Mouse (Mus musculus) R1 (cell line): ENCODE measurements at regions not wholly inside any gene's neighbourhood (a gene's known extent, or its start where the extent isn't known, plus 50 kb on each side); places are given as distances from the start of the nearest gene placed in this dataset.
A peak's percentile ranks its signal among the peaks of the same experiment; 100 is the strongest.

Experiments used
- DNase-seq: peaks from one replicate; pipeline ENCODE4 v3.0.0-alpha.2; 2018; ENCODE audit warnings: low read depth, low spot score

GRCm38 (mm10) chr15:67467404-67468345 is 967.0 kb upstream of the Lrrc6 start:
- no peak for DNase-seq

DNA sequence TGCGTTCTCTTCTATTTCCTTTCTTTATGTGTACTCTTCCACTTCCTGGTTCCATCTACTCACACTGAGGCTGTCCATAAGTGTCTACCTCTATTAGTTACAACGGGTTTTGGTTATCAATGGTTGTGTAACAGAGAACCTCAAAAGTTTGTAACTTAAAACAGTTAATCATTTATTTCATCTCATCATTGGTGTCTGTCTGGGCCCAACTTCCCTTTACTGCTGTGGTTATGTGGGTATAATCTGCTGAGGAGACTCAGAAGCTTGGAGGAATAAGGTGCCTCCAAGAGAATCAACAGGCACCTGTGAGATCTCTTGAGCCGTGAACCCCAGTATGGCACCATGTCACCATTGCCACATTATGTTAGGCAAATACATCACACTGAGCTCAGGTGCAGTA is 962.2 kb upstream of the Lrrc6 start:
- no peak for DNase-seq

GRCm38 (mm10) chr15:67460384-67460783 is 959.7 kb upstream of the Lrrc6 start:
- DNase-seq, result no peak

- DNase-seq, result peak; percentile 59
Observed at GRCm38 (mm10) chr15:67434284-67434683, 933.6 kb upstream of the Lrrc6 start.

DNA sequence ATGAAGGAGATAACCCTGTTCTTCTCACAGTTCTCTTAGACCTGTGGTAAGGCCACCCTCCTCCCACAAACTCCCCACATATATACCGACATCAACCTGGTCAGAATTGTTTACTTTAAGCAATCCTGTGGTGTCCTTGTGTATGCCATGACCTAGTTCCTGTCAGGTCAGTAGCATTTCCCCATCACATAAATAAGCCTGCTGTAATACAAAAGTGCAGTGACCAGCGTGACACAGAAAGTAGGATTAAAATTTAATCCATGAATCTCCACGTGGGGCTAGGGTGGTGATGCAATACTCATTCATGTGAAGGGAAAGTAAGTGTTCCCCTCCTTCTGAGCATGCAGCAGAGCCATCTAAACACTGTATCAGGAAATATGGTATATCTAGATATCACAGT is 923.2 kb upstream of the Lrrc6 start:
- no peak for DNase-seq

DNA sequence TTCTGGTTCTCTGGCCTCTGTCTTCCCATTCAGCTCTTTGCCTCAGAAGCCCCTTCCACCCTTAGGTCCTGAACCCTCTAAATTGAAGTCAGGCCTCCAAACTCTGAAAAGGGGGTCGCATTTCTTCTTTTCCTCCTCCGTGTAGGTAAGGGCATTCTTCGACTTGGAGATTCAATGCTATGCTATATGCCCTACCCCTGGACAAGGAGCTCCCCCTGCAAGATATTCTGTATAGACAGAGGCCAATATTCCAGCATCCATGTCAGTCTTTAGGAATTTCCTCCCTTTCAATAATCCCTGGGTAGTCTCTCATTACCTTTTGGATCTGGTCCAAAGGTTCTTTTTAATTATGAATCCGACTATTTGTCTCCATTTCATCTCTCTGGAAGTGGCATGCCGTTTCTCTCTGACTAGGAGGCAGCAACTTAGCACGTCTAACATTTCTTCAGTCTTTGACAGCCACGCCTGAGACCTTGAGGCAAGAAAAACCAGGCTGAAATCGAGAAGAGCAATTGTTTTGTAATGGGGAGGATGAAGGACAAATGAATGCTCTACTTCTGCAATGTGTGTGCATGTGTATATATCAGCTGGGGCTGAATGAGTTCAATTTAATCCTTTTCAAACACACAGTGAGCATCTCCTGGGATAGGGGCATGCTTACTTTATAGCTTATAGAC is 921.7 kb upstream of the Lrrc6 start:
- DNase-seq, result no peak

DNA sequence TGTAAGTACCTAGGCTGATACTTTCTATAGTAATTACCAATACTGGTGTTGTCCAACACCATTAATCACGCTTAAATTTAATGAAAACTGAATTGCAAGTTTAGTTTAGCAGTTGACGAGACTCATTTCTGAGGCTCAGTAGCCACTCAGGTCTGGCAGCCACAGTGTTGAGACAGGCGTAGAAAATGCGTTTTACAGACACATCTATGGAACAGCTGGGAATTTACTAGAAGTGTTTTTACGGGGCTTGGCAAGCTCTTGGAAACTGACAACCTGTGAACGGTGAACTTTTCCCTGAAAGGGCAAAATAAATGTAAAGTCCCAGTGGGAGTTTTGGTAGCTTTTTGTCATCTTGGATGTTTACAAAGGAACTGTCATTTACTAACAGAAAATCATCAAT is 920.1 kb upstream of the Lrrc6 start:
- no peak for DNase-seq

DNA sequence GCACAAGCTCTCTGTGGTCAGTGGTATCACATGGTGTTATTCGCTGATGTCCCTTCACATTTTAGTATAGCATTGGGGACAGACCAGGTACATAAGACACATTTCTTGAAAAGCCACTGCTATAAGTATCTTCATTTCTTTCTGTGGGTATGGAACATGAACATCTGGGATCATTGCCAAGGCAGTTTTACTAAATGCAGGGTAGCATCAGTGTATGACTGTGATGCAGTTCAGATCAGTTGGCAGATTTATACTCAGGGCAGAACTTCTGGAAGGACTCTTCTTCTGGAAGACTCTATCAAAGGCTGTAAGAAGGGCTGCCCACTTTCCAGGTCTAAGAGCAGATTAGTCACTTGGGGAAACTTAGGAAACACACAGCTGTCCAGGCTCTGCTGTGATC is 919.0 kb upstream of the Lrrc6 start:
- no peak for DNase-seq

DNA sequence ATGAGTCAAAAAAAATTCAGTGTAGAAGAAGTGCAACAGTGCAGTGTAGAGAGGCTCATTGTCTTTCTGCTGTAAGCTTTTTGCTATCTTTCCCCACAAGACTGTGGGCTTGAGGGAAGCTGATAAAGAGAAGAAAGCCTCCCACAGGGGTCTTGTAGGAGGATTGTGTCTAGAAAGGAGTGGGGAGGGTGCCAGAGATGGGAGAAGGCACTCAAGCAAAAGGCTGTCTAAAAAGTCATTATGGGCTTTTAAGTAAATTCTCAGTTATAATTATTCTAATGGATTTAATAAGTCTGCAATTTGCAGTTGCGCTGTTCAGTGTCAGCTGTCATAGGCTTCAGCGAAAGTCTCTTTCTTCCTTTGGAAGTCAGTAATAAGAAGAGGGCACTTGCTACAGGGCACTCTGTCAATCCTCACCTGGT is 917.0 kb upstream of the Lrrc6 start:
- DNase-seq, result no peak

DNA sequence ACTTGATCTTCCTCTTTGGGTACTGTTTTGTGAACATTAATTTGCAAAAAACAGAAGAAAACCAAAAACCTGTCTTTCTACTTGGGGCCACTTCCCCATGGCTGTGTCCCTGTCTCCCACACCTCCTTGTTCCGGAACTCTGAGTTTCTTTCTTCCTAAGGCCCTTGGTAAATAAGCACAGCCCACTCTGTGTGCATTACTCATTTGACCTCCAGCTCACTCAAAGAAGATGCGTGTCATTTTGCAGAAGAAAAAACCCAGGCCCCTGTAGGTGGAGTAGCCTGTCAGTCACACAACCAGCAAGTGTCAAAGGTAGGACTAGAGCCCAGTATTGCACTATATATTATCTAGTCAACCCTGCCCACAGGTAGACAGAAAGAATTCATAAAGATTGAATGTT is 915.1 kb upstream of the Lrrc6 start:
- DNase-seq, result no peak

GRCm38 (mm10) chr15:67414371-67414930 is 913.7 kb upstream of the Lrrc6 start:
- DNase-seq, result no peak

- DNase-seq, result no peak
Observed at GRCm38 (mm10) chr15:67413581-67413980, 912.9 kb upstream of the Lrrc6 start.

GRCm38 (mm10) chr15:67412394-67412793 is 911.7 kb upstream of the Lrrc6 start:
- no peak for DNase-seq

- no peak for DNase-seq
Observed at GRCm38 (mm10) chr15:67411657-67412056, 910.9 kb upstream of the Lrrc6 start.

GRCm38 (mm10) chr15:67410012-67410411 is 909.3 kb upstream of the Lrrc6 start:
- DNase-seq, result no peak

- no peak for DNase-seq
Observed at GRCm38 (mm10) chr15:67408871-67409559, 908.3 kb upstream of the Lrrc6 start.

- DNase-seq, result no peak
Observed at GRCm38 (mm10) chr15:67407244-67407643, 906.5 kb upstream of the Lrrc6 start.

GRCm38 (mm10) chr15:67405523-67405922 is 904.8 kb upstream of the Lrrc6 start:
- no peak for DNase-seq

DNA sequence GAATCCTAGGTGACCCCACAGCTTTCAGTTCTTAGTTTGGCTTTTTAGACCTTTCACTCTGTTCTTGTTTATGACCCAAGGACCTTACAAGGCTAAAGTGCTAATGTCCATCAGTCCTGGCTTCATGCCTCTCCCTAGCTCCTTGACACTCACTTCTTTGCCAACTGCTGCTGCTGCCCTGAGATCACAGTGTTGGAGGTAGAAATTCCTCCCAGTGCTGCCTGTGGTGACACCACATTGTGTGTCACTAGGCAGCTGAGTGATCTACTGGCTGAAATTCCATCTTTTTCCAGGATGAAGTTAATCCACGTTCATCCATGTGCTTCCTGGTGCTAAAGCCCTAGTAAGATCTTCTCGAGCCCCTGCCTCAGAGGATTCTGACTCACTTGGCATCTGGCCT is 904.3 kb upstream of the Lrrc6 start:
- DNase-seq, result no peak

DNA sequence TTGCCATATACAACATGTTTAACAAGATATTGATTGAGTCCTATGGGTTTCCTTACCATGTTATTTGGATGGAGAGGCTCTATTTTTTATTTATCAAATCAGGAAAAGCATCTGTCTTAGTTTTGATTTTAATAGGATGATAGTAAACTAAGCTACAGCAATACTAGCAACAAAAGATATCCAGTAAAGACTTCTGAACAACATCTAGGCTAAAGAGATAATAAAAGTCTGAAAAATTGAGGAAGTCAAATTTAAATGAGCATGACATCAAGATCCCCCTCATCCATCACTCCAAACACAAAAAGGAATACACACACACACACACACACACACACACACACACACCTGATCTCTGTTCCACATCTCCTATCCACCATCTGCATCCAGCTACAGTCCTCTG is 901.6 kb upstream of the Lrrc6 start:
- DNase-seq, result no peak

DNA sequence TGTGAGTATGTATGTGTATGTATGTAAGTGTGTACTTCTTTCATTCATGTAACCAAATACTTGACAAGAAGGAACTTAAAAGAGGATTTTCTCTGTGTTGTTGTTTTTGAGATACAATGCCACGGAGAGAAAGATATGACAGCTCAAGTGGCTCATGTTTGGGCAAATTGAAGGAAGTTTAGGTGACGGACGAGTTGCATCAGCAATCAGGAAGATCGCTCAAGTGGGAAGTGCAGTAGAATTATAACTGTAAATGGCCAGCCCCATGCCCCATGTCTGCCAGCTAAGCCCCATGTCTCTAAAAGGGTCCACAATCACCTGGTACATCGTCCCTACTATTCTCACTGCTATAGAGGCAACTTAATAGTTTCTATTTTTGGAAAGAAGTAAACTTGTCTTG is 896.6 kb upstream of the Lrrc6 start:
- no peak for DNase-seq

DNA sequence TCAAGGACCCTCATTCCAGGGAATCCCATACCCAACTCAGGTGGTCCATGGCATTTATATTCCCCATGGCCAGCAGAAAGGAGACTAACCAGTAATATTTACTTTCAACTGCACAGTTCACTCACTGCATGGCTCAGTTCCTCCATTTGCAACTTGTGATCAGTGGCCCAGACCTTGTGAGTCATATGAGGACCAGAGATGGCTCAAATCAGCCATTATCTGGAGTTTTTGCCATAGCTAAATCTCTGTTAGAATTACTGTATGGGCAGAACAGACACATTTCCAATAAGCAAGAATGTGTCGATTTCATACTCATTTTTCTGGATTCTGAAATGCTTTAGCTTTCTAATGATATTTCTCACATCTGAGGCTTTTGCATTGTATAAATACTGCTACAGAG is 894.4 kb upstream of the Lrrc6 start:
- DNase-seq, result no peak
